Mouse (Mus musculus) spleen, adult 2 months (tissue): Measurements from ENCODE around the gene Olfr495. TPM values are rescaled to one million over a fixed set of nuclear protein-coding genes. Genes with fewer than 3 reads are reported as not detected.

ENCODE experiments used
- DNase-seq, 2 experiments: peaks; one replicate each; pipeline versions ENCODE4 v3.0.0 to v3.0.0-alpha.2; 2012 to 2021; ENCODE audit warnings: low spot score in 2 of 2, low read depth in 1 of 2
- H3K27ac ChIP-seq: fragments of 200-500 bp; 2 replicates; pipeline ENCODE4 v1.5.1; 2012; ENCODE audit warnings: low read length, inconsistent platforms; ENCODE audit not compliant: insufficient read depth
- H3K27me3 ChIP-seq: fragments of 200-500 bp; 2 replicates; pipeline ENCODE4 v1.6.1; 2012; ENCODE audit warnings: mild to moderate bottlenecking, moderate library complexity, low read length, inconsistent platforms; ENCODE audit not compliant: control insufficient read depth, insufficient read depth
- H3K36me3 ChIP-seq: fragments of 200-500 bp; 2 replicates; pipeline ENCODE4 v1.6.1; 2012; ENCODE audit warnings: mild to moderate bottlenecking, low read length, inconsistent platforms; ENCODE audit not compliant: control insufficient read depth, insufficient read depth
- H3K4me1 ChIP-seq: fragments of 200-500 bp; 2 replicates; pipeline ENCODE4 v1.6.1; 2011; ENCODE audit warnings: inconsistent platforms; ENCODE audit not compliant: control insufficient read depth, insufficient read depth, insufficient read length
- H3K4me3 ChIP-seq: fragments of 200-500 bp; 2 replicates; pipeline ENCODE4 v1.5.1; 2011; ENCODE audit warnings: mild to moderate bottlenecking, inconsistent platforms; ENCODE audit not compliant: insufficient read depth, insufficient read length; ENCODE audit errors: extremely low read depth
- CTCF ChIP-seq: fragments of 200-500 bp; IDR thresholded peaks from 2 replicates; pipeline ENCODE4 v1.5.1; 2011; ENCODE audit warnings: mild to moderate bottlenecking, inconsistent platforms; ENCODE audit not compliant: insufficient read depth, insufficient read length, insufficient replicate concordance; ENCODE audit errors: extremely low read depth
- POLR2A ChIP-seq: fragments of 200-500 bp; IDR thresholded peaks from 2 replicates; pipeline ENCODE4 v1.6.1; 2011; ENCODE audit warnings: low read depth, low read length, inconsistent platforms
- WGBS: fragments of 180-500 bp; shearing (Covaris S2); methylation state at CpG from one replicate; pipeline ENCODE4 v1.1.7; 2018; 5-methylcytosine and 5-hydroxymethylcytosine counted together
- polyA plus RNA-seq: library from polyadenylated mRNA; depleted of rRNA; stranded (reverse); fragments of >200 nt; gene quantifications from 2 replicates; pipeline ENCODE4 v1.2.3, GENCODE M21; 2012; rRNA removed

Olfr495 gene
- not detected in 2 replicates for polyA plus RNA-seq

DNA sequence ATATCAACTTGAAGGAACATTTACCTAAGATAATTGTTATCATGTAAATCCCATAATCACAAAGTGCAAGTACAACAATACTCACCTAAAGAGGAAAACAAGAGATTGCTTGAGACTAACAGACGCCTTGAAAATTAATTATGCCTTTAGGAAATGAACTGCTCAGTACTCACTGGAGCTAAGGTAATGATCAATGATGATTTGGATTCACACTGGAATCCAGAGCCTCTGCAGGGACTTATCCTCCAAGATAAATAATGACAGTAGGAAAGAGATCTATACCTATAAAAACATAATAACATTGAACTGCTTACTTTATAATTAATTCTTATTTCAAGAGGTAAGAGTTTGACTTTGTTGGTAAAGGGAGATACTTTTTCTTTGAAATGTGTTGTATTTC, at the start of gene Olfr495:
Gene Olfr495 (plus strand): TSS at position 301 of the 400 bp plus-strand sequence.
- TF ChIP-seq POLR2A (no peak), CTCF (no peak)
- Histone ChIP-seq H3K36me3 (no peaks in the 10 kb centered on the region), H3K27ac (no peak within 1 kb of the TSS), H3K4me3 (no peak within 1 kb of the TSS), H3K4me1 (no peaks in the 10 kb centered on the region), H3K27me3 (no peaks in the 10 kb centered on the region)
- no peak for DNase-seq
- WGBS: 79% methylated on average over 1 of the region's 1 CpGs

DNA sequence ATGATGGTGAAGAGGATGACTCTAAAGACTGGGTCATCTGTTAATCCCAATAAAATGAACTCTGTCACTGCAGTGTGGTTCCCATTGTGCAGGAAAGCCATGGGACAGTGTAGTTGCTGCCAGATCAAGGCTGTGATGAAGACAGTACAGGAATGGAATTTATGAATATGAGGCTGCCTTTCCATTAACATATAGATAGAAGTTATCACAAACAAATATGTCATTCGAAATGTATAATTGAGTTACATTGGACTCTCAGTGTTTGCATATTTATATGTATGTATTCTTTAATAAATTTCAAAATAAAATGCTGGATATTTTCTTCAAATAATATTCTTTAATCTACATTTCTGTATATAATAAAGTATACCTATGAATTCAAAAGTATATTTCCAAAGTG, 46.1 kb upstream of the Olfr495 start, which contains the start of gene Olfr493:
Gene Olfr493 (minus strand): TSS at position 101 of the 400 bp plus-strand sequence.
- Histone ChIP-seq H3K36me3 (no peaks in the 10 kb centered on the region), H3K4me3 (no peak within 1 kb of the TSS), H3K27me3 (no peaks in the 10 kb centered on the region), H3K4me1 (no peaks in the 10 kb centered on the region), H3K27ac (no peak within 1 kb of the TSS)
- no peak for DNase-seq
- no peak for TF ChIP-seq POLR2A
- no peak for TF ChIP-seq CTCF
- 69% methylated on average over 1 of the region's 1 CpGs for whole genome bisulfite sequencing

DNA sequence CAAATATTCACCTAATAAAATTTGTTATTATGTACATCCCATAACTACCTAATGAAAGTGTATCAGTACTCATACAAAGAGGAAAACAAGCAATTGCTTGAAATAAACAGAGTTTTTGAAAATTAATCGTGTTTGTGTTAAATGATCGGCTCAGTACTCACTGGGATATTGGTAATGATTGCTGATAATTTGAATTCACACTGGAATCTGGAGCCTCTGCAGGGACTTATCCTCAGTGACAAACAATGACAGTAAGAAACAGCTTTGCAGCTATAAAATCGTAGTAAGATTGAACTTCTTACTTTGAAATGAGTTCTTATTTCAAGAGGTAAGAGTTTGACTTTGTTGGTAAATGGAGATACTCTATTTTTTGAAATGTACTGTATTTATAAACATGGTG, 27.9 kb upstream of the Olfr495 start, which contains the start of gene Olfr494:
Gene Olfr494 (plus strand): TSS at position 301 of the 400 bp plus-strand sequence.
- Histone ChIP-seq H3K4me3 (no peak within 1 kb of the TSS), H3K36me3 (no peaks in the 10 kb centered on the region), H3K27me3 (no peaks in the 10 kb centered on the region), H3K4me1 (no peaks in the 10 kb centered on the region), H3K27ac (no peak within 1 kb of the TSS)
- DNase-seq: no peak
- TF ChIP-seq CTCF: no peak
- TF ChIP-seq POLR2A: no peak
- 79% methylated on average over 3 of the region's 3 CpGs for whole genome bisulfite sequencing

DNA sequence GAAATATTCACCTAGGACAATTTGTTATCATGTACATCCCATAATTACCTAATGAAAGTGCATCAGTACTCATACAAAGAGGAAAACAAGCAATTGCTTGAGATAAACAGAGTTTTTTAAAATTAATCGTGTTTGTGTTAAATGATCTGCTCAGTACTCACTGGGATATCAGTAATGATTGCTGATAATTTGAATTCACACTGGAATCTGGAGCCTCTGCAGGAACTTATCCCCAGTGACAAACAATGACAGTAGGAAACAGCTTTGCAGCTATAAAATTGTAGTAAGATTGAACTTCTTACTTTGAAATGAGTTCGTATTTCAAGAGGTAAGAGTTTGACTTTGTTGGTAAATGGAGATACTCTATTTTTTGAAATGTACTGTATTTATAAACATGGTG, 27.2 kb downstream of the Olfr495 start, which contains the start of gene Olfr497:
Gene Olfr497 (plus strand): TSS at position 301 of the 400 bp plus-strand sequence.
- DNase-seq: no peak
- Histone ChIP-seq H3K27me3 (no peaks in the 10 kb centered on the region), H3K4me3 (no peak within 1 kb of the TSS), H3K36me3 (no peaks in the 10 kb centered on the region), H3K27ac (no peak within 1 kb of the TSS), H3K4me1 (no peaks in the 10 kb centered on the region)
- no peak for TF ChIP-seq POLR2A
- TF ChIP-seq CTCF: no peak
- 79% methylated on average over 2 of the region's 2 CpGs for WGBS

Other genes starting within 250 kb of the Olfr495 start
- not detected in 2 replicates for gene Olfr485, start 233.3 kb upstream of the Olfr495 start, polyA plus RNA-seq
- gene Olfr486, start 220.4 kb upstream of the Olfr495 start, polyA plus RNA-seq: not detected in 2 replicates
- not detected in 2 replicates for gene Olfr487, start 178.5 kb upstream of the Olfr495 start, polyA plus RNA-seq
- gene Olfr488, start 134.8 kb upstream of the Olfr495 start, polyA plus RNA-seq: not detected in 2 replicates
- gene Olfr490, start 104.2 kb upstream of the Olfr495 start, polyA plus RNA-seq: not detected in 2 replicates
- not detected in 2 replicates for gene Olfr491, start 79.7 kb upstream of the Olfr495 start, polyA plus RNA-seq
- not detected in 2 replicates for gene Olfr492, start 69.5 kb upstream of the Olfr495 start, polyA plus RNA-seq
- not detected in 2 replicates for gene Olfr493, start 46.2 kb upstream of the Olfr495 start, polyA plus RNA-seq
- gene Olfr494, start 27.8 kb upstream of the Olfr495 start, polyA plus RNA-seq: not detected in 2 replicates
- gene Olfr497, start 27.3 kb downstream of the Olfr495 start, polyA plus RNA-seq: not detected in 2 replicates
- not detected in 2 replicates for gene Olfr498, start 72.2 kb downstream of the Olfr495 start, polyA plus RNA-seq
- gene Olfr502, start 131.9 kb downstream of the Olfr495 start, polyA plus RNA-seq: not detected in 2 replicates
- not detected in 2 replicates for gene Olfr503, start 151.4 kb downstream of the Olfr495 start, polyA plus RNA-seq
- not detected in 2 replicates for gene Olfr504, start 172.6 kb downstream of the Olfr495 start, polyA plus RNA-seq
- not detected in 2 replicates for gene Olfr506, start 217.6 kb downstream of the Olfr495 start, polyA plus RNA-seq
- gene Olfr507, start 228.6 kb downstream of the Olfr495 start, polyA plus RNA-seq: not detected in 2 replicates
- not detected in 2 replicates for gene Olfr508, start 236.8 kb downstream of the Olfr495 start, polyA plus RNA-seq